ENCODE assay signal across 15 mouse cellular contexts in genomic region chr14:8367727-8368520, GRCm38 (mm10). TPM values are rescaled to one million over a fixed set of nuclear protein-coding genes. Genes with fewer than 3 reads are reported as not detected.
DNase-seq lines count a peak whose midpoint lies in the region; ATAC-seq lines count a peak whose summit lies in the region.
"Had no signal": no experiment of that assay in that cellular context is flagged by ENCODE, and none has a peak within 500 bp of the region (broad histone marks: within the 10 kb centered on the region; RNA-seq: fewer than 3 reads in every experiment).

No protein-coding gene starts in this region.

- H3K27me3 ChIP-seq in kidney, embryonic 15.5 days: no peaks in the 10 kb centered on the region
- H3K27me3 ChIP-seq in embryonic facial prominence, embryonic 15.5 days: no peaks in the 10 kb centered on the region
- H3K27me3 ChIP-seq in midbrain, embryonic 10.5 days (ENCODE audit: low read depth, poor library complexity, severe bottlenecking): no peaks in the 10 kb centered on the region
- no peaks in the 10 kb centered on the region for H3K27me3 ChIP-seq in stomach, embryonic 14.5 days (ENCODE audit: control insufficient read depth, insufficient read depth, low read length)

- peaks cover 30% of the 10 kb centered on the region for H3K4me1 ChIP-seq in kidney, embryonic 15.5 days
- no peaks in the 10 kb centered on the region for H3K4me1 ChIP-seq in embryonic facial prominence, embryonic 15.5 days
- peaks cover 36% of the 10 kb centered on the region for H3K4me1 ChIP-seq in midbrain, embryonic 10.5 days
- H3K4me1 ChIP-seq in stomach, embryonic 14.5 days (ENCODE audit: control insufficient read depth, insufficient read depth, low read length): peaks cover 5% of the 10 kb centered on the region

- no peak overlapping the region for H3K9ac ChIP-seq in kidney, embryonic 15.5 days
- H3K9ac ChIP-seq in embryonic facial prominence, embryonic 15.5 days: no peak overlapping the region
- no peak overlapping the region for H3K9ac ChIP-seq in stomach, embryonic 14.5 days (replicated peaks; ENCODE audit: low read depth, low read length)

- H3K27ac ChIP-seq in kidney, embryonic 15.5 days: peak overlapping the region; percentile 48; the same call in 1 of the 2 replicates
- H3K27ac ChIP-seq in embryonic facial prominence, embryonic 15.5 days (replicated peaks): no peak overlapping the region
- H3K27ac ChIP-seq in midbrain, embryonic 10.5 days (replicated peaks): peak overlapping the region; percentile 69
- H3K27ac ChIP-seq in stomach, embryonic 14.5 days (ENCODE audit: low read length): peak overlapping the region; percentile 86
- H3K27ac ChIP-seq: macrophage had no signal

- no peak overlapping the region for H3K4me3 ChIP-seq in kidney, embryonic 15.5 days (replicated peaks)
- H3K4me3 ChIP-seq in embryonic facial prominence, embryonic 15.5 days (replicated peaks): no peak overlapping the region
- H3K4me3 ChIP-seq in midbrain, embryonic 10.5 days: no peak overlapping the region
- no peak overlapping the region for H3K4me3 ChIP-seq in stomach, embryonic 14.5 days (ENCODE audit: low read depth, low read length)

- no peaks in the 10 kb centered on the region for H3K9me3 ChIP-seq in kidney, embryonic 15.5 days (replicated peaks)
- no peaks in the 10 kb centered on the region for H3K9me3 ChIP-seq in embryonic facial prominence, embryonic 15.5 days (replicated peaks)
- no peaks in the 10 kb centered on the region for H3K9me3 ChIP-seq in midbrain, embryonic 10.5 days (replicated peaks)
- H3K9me3 ChIP-seq in stomach, embryonic 14.5 days (ENCODE audit: control insufficient read depth, low read depth, low read length): no peaks in the 10 kb centered on the region

- 61% methylated on average over 4 of the region's 4 CpGs for WGBS in kidney, embryonic 15.5 days
- 31% methylated on average over 4 of the region's 4 CpGs for WGBS in embryonic facial prominence, embryonic 15.5 days
- 42% methylated on average over 4 of the region's 4 CpGs for WGBS in midbrain, embryonic 10.5 days
- WGBS in stomach, embryonic 14.5 days: 37% methylated on average over 4 of the region's 4 CpGs

- no peaks in the 10 kb centered on the region for H3K36me3 ChIP-seq in kidney, embryonic 15.5 days
- H3K36me3 ChIP-seq in embryonic facial prominence, embryonic 15.5 days: no peaks in the 10 kb centered on the region
- H3K36me3 ChIP-seq in midbrain, embryonic 10.5 days: no peaks in the 10 kb centered on the region
- no peaks in the 10 kb centered on the region for H3K36me3 ChIP-seq in stomach, embryonic 14.5 days (ENCODE audit: control insufficient read depth, insufficient read depth, low read length)

- no peak for DNase-seq in kidney, adult 18-20 months
- no peak for DNase-seq in midbrain, embryonic 10.5 days (ENCODE audit: low spot score)
- DNase-seq in right cerebral cortex, adult 18-20 months: no peak
- DNase-seq in right cerebral cortex, postnatal 36 days (ENCODE audit: low spot score in 2 of 2): no peak
- DNase-seq in MN1 (ENCODE audit: low spot score): no peak
- DNase-seq: cerebellum, adult 9-11 months; heart, adult 11 months; heart, postnatal 10 days; kidney, postnatal 10 days; layer of hippocampus, postnatal 36 days had no signal

- ATAC-seq in kidney, embryonic 15.5 days (replicated peaks; ENCODE audit: low FRiP score): no peak
- 0 out of 2 replicates have a peak, but pooled peaks have one; percentile 23 for ATAC-seq in embryonic facial prominence, embryonic 15.5 days (ENCODE audit: insufficient number of reproducible peaks, low FRiP score, low TSS enrichment, low read depth)
- ATAC-seq in stomach, embryonic 14.5 days (ENCODE audit: insufficient number of reproducible peaks, insufficient read depth, low FRiP score, low read depth): no peak

- H3K4me2 ChIP-seq in kidney, embryonic 15.5 days: no peak overlapping the region
- H3K4me2 ChIP-seq in embryonic facial prominence, embryonic 15.5 days (replicated peaks): no peak overlapping the region
- no peak overlapping the region for H3K4me2 ChIP-seq in stomach, embryonic 14.5 days (replicated peaks; ENCODE audit: low read depth, low read length)

RNA-seq across cellular contexts. Expression of gene Oit1, which starts 10.6 kb away (rescaled TPM):
- 1.3 and 5.1 TPM in 2 replicates for polyA plus RNA-seq in kidney, embryonic 15.5 days (2015; fragmentation: Nextera tagmentation; extraction: Ambion mirVana)
- 2.3 and 4.4 TPM in 2 replicates for polyA plus RNA-seq in embryonic facial prominence, embryonic 15.5 days (2015; fragmentation: Nextera tagmentation; extraction: Ambion mirVana)
- polyA plus RNA-seq in midbrain, embryonic 10.5 days (2016; fragmentation: Nextera tagmentation; extraction: Ambion mirVana): 0.09 TPM in 1 of 2 replicates, not detected in the other
- 13.1 and 15.4 TPM in 2 replicates for polyA plus RNA-seq in stomach, embryonic 14.5 days (2014; fragmentation: Nextera tagmentation; extraction: Ambion mirVana)
- polyA plus RNA-seq: macrophage had no signal

RNA-seq across cellular contexts. Expression of gene Fam107a, which starts 50.1 kb away (rescaled TPM):
- 5.7 and 6.0 TPM in 2 replicates for polyA plus RNA-seq in kidney, embryonic 15.5 days (2015; fragmentation: Nextera tagmentation; extraction: Ambion mirVana)
- 2.5 and 2.9 TPM in 2 replicates for polyA plus RNA-seq in embryonic facial prominence, embryonic 15.5 days (2015; fragmentation: Nextera tagmentation; extraction: Ambion mirVana)
- polyA plus RNA-seq in midbrain, embryonic 10.5 days (2016; fragmentation: Nextera tagmentation; extraction: Ambion mirVana): 0.14 and 0.34 TPM in 2 replicates
- 0.30 and 0.43 TPM in 2 replicates for polyA plus RNA-seq in stomach, embryonic 14.5 days (2014; fragmentation: Nextera tagmentation; extraction: Ambion mirVana)
- polyA plus RNA-seq: liver, adult 2 months; macrophage had no signal
